31 mouse cellular contexts compared by ENCODE assay signal in genomic region chr11:23313496-23313895, GRCm38 (mm10). TPM values are rescaled to one million over a fixed set of nuclear protein-coding genes. Genes with fewer than 3 reads are reported as not detected.
A peak's percentile ranks its signal among the peaks of the same experiment; 100 is the strongest.
DNase-seq lines count a peak whose midpoint lies in the region; ATAC-seq lines count a peak whose summit lies in the region.
"Had no signal": no experiment of that assay in that cellular context is flagged by ENCODE, and none has a peak within 500 bp of the region (broad histone marks: within the 10 kb centered on the region; RNA-seq: fewer than 3 reads in every experiment).

No protein-coding gene starts in this region.

- no peak overlapping the region for H3K9ac ChIP-seq in liver, embryonic 13.5 days
- H3K9ac ChIP-seq: embryonic facial prominence, embryonic 15.5 days; forebrain, embryonic 15.5 days; heart, embryonic 13.5 days; intestine, embryonic 15.5 days; limb, embryonic 12.5 days; midbrain, embryonic 15.5 days had no signal

- no peaks in the 10 kb centered on the region for H3K27me3 ChIP-seq in erythroblast, embryonic 14.5 days (ENCODE audit: control insufficient read depth)
- H3K27me3 ChIP-seq in liver, embryonic 13.5 days, result no peaks in the 10 kb centered on the region
- H3K27me3 ChIP-seq: CH12.LX; embryonic facial prominence, embryonic 15.5 days; forebrain, embryonic 15.5 days; heart, embryonic 13.5 days; intestine, embryonic 15.5 days; limb, embryonic 12.5 days; midbrain, embryonic 15.5 days; Patski had no signal

- H3K27ac ChIP-seq in liver, embryonic 13.5 days, result peak overlapping the region; percentile 50
- H3K27ac ChIP-seq: embryonic facial prominence, embryonic 10.5 days; embryonic facial prominence, embryonic 15.5 days; forebrain, embryonic 10.5 days; forebrain, embryonic 15.5 days; heart, embryonic 13.5 days; hindbrain, postnatal 0 days; intestine, embryonic 15.5 days; kidney, postnatal 0 days; limb, embryonic 12.5 days; midbrain, embryonic 15.5 days had no signal

- WGBS in liver, embryonic 13.5 days (ENCODE audit: insufficient replicate concordance), result 7% methylated on average over 1 of the region's 1 CpGs

- no peaks in the 10 kb centered on the region; the same call in 1 of the 2 replicates for H3K9me3 ChIP-seq in erythroblast, embryonic 14.5 days (ENCODE audit: control insufficient read depth, low read length)
- no peaks in the 10 kb centered on the region for H3K9me3 ChIP-seq in liver, embryonic 13.5 days (replicated peaks)
- H3K9me3 ChIP-seq: embryonic facial prominence, embryonic 10.5 days; embryonic facial prominence, embryonic 15.5 days; forebrain, embryonic 10.5 days; forebrain, embryonic 15.5 days; heart, embryonic 13.5 days; intestine, embryonic 15.5 days; limb, embryonic 12.5 days; midbrain, embryonic 15.5 days had no signal

- peak; percentile 90 for ATAC-seq in liver, embryonic 13.5 days (ENCODE audit: low read depth)
- peak; percentile 99 for ATAC-seq in megakaryocyte progenitor cell, adult 5-6 weeks (replicated peaks; ENCODE audit: poor library complexity)
- ATAC-seq: forebrain, embryonic 15.5 days; hindbrain, postnatal 0 days; intestine, embryonic 15.5 days; lung, postnatal 0 days; midbrain, embryonic 15.5 days; Patski had no signal

- peaks cover 42% of the 10 kb centered on the region for H3K4me1 ChIP-seq in erythroblast, embryonic 14.5 days (ENCODE audit: control insufficient read depth)
- H3K4me1 ChIP-seq in liver, embryonic 13.5 days (replicated peaks), result peaks cover 57% of the 10 kb centered on the region

- H3K4me2 ChIP-seq in liver, embryonic 13.5 days, result peak overlapping the region; percentile 31
- H3K4me2 ChIP-seq: embryonic facial prominence, embryonic 15.5 days; forebrain, embryonic 15.5 days; heart, embryonic 13.5 days; intestine, embryonic 15.5 days; limb, embryonic 12.5 days; midbrain, embryonic 15.5 days had no signal

- peak overlapping the region; percentile 21 for H3K4me3 ChIP-seq in erythroblast, embryonic 14.5 days (replicated peaks)
- H3K4me3 ChIP-seq in liver, embryonic 13.5 days (replicated peaks), result no peak overlapping the region
- H3K4me3 ChIP-seq: embryonic facial prominence, embryonic 10.5 days; embryonic facial prominence, embryonic 15.5 days; forebrain, embryonic 10.5 days; forebrain, embryonic 15.5 days; heart, embryonic 13.5 days; intestine, embryonic 15.5 days; limb, embryonic 12.5 days; midbrain, embryonic 15.5 days had no signal

- DNase-seq in c-Kit-positive CD71-positive TER-119-positive erythroid progenitor cells, embryonic 14.5 days (ENCODE audit: low spot score), result peak; percentile 47
- DNase-seq in liver, embryonic 13.5 days, result peak; percentile 41
- no peak for DNase-seq in right cerebral cortex, postnatal 4 days
- DNase-seq in kidney, adult 9 months, result no peak
- DNase-seq in heart, postnatal 25 days (ENCODE audit: low spot score), result no peak
- DNase-seq: adrenal gland, postnatal 10 days; B cell, adult 2 months; cerebellum, adult 11-12 months; cerebellum, postnatal 10 days; heart, postnatal 14 days; kidney, adult 2 months; kidney, postnatal 4 days; lung, adult 18-20 months; lung, postnatal 4 days; right cerebral cortex, adult 18-20 months; thymus, postnatal 4 days had no signal

- intact Hi-C loops in heart, postnatal 25 days (cut with DNase I), result loop anchor here (5.0 kb wide), 1 partner anchor 39 kb away; no protein-coding TSS in a partner anchor

- H3K36me3 ChIP-seq in erythroblast, embryonic 14.5 days (ENCODE audit: control insufficient read depth), result peaks cover 40% of the 10 kb centered on the region
- peaks cover 16% of the 10 kb centered on the region; the same call in 1 of the 2 replicates for H3K36me3 ChIP-seq in liver, embryonic 13.5 days
- H3K36me3 ChIP-seq: forebrain, embryonic 15.5 days; intestine, embryonic 15.5 days; midbrain, embryonic 15.5 days had no signal

RNA-seq across cellular contexts. Expression of gene Usp34, which starts 6.8 kb away (rescaled TPM):
- polyA plus RNA-seq in erythroblast, embryonic 14.5 days (2012), result 0.13 and 0.22 TPM in 2 replicates
- polyA plus RNA-seq in liver, embryonic 13.5 days (2015; fragmentation: Nextera tagmentation; extraction: Ambion mirVana), result 9.4 and 9.5 TPM in 2 replicates
- total RNA-seq in megakaryocyte progenitor cell, adult 5-6 weeks (2015), result 62.5 and 67.2 TPM in 2 replicates
- 34.1 and 48.3 TPM in 2 replicates for total RNA-seq in megakaryocyte progenitor cell, adult 5-6 weeks (2017)
- 10 to 100 TPM; 33.1 to 36.4 TPM for total RNA-seq in heart, postnatal 25 days (2021)

RNA-seq across cellular contexts. Expression of gene Xpo1, which starts 57.7 kb away (rescaled TPM):
- 0.77 and 0.97 TPM in 2 replicates for polyA plus RNA-seq in erythroblast, embryonic 14.5 days (2012)
- polyA plus RNA-seq in liver, embryonic 13.5 days (2015; fragmentation: Nextera tagmentation; extraction: Ambion mirVana), result 51.4 and 71.1 TPM in 2 replicates
- 139 and 148 TPM in 2 replicates for total RNA-seq in megakaryocyte progenitor cell, adult 5-6 weeks (2015)
- total RNA-seq in megakaryocyte progenitor cell, adult 5-6 weeks (2017), result 214 and 253 TPM in 2 replicates
- 10 to 100 TPM; 33.9 to 44.3 TPM for total RNA-seq in heart, postnatal 25 days (2021)

Comparison
In these comparisons a context has a peak if more than half of its experiments do, and no peak if none do; other contexts are left out.
1. DNase-seq: peak in c-Kit-positive CD71-positive TER-119-positive erythroid progenitor cells, embryonic 14.5 days (single experiment) and liver, embryonic 13.5 days (single experiment); none in right cerebral cortex, postnatal 4 days (single experiment), kidney, adult 9 months (single experiment) and heart, postnatal 25 days (single experiment).